Mouse (Mus musculus) heart, embryonic 14.5 days (tissue): ENCODE results near the gene Tlx1. TPM values are rescaled to one million over a fixed set of nuclear protein-coding genes. Genes with fewer than 3 reads are reported as not detected.

Experiments used
- ATAC-seq: fragments of 200-750 bp; cut with Nextera tagmentation; 2 replicates; pipeline ENCODE4 v1.8.0; 2017; ENCODE audit warnings: low read depth, moderate TSS enrichment; ENCODE audit not compliant: insufficient number of reproducible peaks, insufficient read depth, low FRiP score
- H3K27ac ChIP-seq, 2 experiments: fragments of 200-500 bp in 1 of 2; fragments of 300-500 bp in 1 of 2; sonication (generic) in 1 of 2; replicated peaks in 1 of 2; 2 replicates each; pipeline ENCODE4 v1.5.1; 2012 to 2014; ENCODE audit warnings: low read depth in 2 of 2, low read length in 2 of 2, control low read depth in 1 of 2, mild to moderate bottlenecking in 1 of 2, mixed read lengths in 1 of 2; ENCODE audit not compliant: control insufficient read depth in 1 of 2, insufficient read depth in 1 of 2
- H3K27me3 ChIP-seq: fragments of 300-500 bp; sonication (generic); 2 replicates; pipeline ENCODE4 v1.6.1; 2014; ENCODE audit warnings: mild to moderate bottlenecking, low read length, control low read depth; ENCODE audit not compliant: control insufficient read depth, insufficient read depth
- H3K36me3 ChIP-seq: fragments of 300-500 bp; sonication (generic); 2 replicates; pipeline ENCODE4 v1.6.1; 2014; ENCODE audit warnings: mild to moderate bottlenecking, control low read depth, low read length, mixed read lengths; ENCODE audit not compliant: control insufficient read depth, insufficient read depth
- H3K4me1 ChIP-seq, 2 experiments: fragments of 200-500 bp in 1 of 2; fragments of 300-500 bp in 1 of 2; sonication (generic) in 1 of 2; 2 replicates each; pipeline ENCODE4 v1.6.1; 2012 to 2014; ENCODE audit warnings: low read length in 2 of 2, control low read depth in 1 of 2, mixed read lengths in 1 of 2; ENCODE audit not compliant: control insufficient read depth in 2 of 2, insufficient read depth in 2 of 2
- H3K4me2 ChIP-seq: fragments of 300-500 bp; sonication (generic); 2 replicates; pipeline ENCODE4 v1.6.1; 2014; ENCODE audit warnings: mild to moderate bottlenecking, low read length
- H3K4me3 ChIP-seq, 2 experiments: fragments of 200-500 bp in 1 of 2; fragments of 300-500 bp in 1 of 2; sonication (generic) in 1 of 2; 2 replicates each; pipeline ENCODE4 v1.5.1; 2012 to 2014; ENCODE audit warnings: low read length in 2 of 2, mild to moderate bottlenecking in 2 of 2, control low read depth in 1 of 2, low read depth in 1 of 2, moderate library complexity in 1 of 2; ENCODE audit not compliant: control insufficient read depth in 1 of 2, insufficient read depth in 1 of 2
- H3K9ac ChIP-seq: fragments of 300-500 bp; sonication (generic); 2 replicates; pipeline ENCODE4 v1.6.1; 2014; ENCODE audit warnings: mild to moderate bottlenecking, low read length
- H3K9me3 ChIP-seq: fragments of 300-500 bp; sonication (generic); 2 replicates; pipeline ENCODE4 v1.6.1; 2016; ENCODE audit warnings: low read length, control low read depth; ENCODE audit not compliant: control insufficient read depth
- WGBS: fragments of 180-500 bp; shearing (Covaris S2); extraction: QIAGEN DNeasy Blood & Tissue Kit; methylation state at CpG from one replicate; pipeline ENCODE4 v1.1.7; 2014; 5-methylcytosine and 5-hydroxymethylcytosine counted together
- polyA plus RNA-seq: library from polyadenylated mRNA; unstranded; fragments of >200 nt; fragmentation: Nextera tagmentation; extraction: Ambion mirVana; gene quantifications from 2 replicates; pipeline ENCODE4 v1.2.1, GENCODE M21; 2014

Tlx1 gene
- polyA plus RNA-seq, 1 experiment from 2014 or later: 0.22 TPM

DNA sequence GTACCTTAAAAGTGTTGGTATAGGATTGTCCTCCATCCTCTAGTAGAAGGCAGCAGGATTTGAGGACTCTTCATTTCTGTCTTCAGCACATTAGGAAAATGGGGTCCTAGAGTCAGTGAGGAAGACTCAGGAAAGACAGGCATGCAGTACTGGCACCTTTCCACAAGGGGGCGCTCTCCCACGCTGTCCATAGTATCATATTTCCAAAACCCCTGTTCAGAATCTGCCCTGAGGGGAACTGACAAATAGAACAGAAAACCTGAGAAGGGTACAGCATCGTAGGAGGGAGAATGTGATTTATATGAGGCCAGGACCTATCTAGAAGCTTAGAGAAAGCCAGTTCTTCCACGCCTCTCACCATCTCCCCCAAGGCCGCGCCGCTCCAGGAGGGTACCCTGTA is 24.3 kb downstream of the Tlx1 start:
- no peak overlapping the region for H3K9ac ChIP-seq
- no peak overlapping the region for H3K4me3 ChIP-seq
- H3K36me3 ChIP-seq: no peaks in the 10 kb centered on the region
- H3K4me1 ChIP-seq: no peaks in the 10 kb centered on the region
- H3K9me3 ChIP-seq: no peaks in the 10 kb centered on the region
- 60% methylated on average over 7 of the region's 7 CpGs for WGBS
- peaks cover 16% of the 10 kb centered on the region for H3K27me3 ChIP-seq
- no peak for ATAC-seq
- H3K4me2 ChIP-seq: no peak overlapping the region
- no peak overlapping the region for H3K27ac ChIP-seq

DNA sequence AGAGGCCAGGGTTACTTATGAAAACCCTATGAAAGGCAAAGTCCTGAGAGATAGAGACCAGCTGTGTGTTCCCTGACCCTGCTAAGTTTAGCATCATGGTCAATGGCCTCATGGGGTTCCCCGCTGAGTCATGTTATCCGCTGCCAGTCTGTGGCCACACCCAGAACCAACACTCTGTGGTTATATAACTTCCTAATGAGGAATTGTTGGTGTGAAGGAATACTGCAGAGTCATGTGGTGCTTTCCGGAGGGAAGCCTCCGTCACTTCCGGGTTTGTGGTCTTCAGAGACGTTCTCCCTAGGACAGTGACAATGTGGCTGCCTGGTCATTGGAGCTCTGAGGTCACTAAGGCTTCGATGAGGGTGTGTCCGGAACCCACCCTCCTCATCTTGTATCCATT is 25.8 kb downstream of the Tlx1 start:
- H3K9ac ChIP-seq: no peak overlapping the region
- no peaks in the 10 kb centered on the region for H3K4me1 ChIP-seq
- no peak overlapping the region for H3K4me2 ChIP-seq
- no peaks in the 10 kb centered on the region for H3K9me3 ChIP-seq
- WGBS: 63% methylated on average over 8 of the region's 8 CpGs
- no peak overlapping the region for H3K27ac ChIP-seq
- ATAC-seq: no peak
- H3K36me3 ChIP-seq: no peaks in the 10 kb centered on the region
- peaks cover 4% of the 10 kb centered on the region; the same call in 1 of the 2 replicates for H3K27me3 ChIP-seq
- no peak overlapping the region for H3K4me3 ChIP-seq

DNA sequence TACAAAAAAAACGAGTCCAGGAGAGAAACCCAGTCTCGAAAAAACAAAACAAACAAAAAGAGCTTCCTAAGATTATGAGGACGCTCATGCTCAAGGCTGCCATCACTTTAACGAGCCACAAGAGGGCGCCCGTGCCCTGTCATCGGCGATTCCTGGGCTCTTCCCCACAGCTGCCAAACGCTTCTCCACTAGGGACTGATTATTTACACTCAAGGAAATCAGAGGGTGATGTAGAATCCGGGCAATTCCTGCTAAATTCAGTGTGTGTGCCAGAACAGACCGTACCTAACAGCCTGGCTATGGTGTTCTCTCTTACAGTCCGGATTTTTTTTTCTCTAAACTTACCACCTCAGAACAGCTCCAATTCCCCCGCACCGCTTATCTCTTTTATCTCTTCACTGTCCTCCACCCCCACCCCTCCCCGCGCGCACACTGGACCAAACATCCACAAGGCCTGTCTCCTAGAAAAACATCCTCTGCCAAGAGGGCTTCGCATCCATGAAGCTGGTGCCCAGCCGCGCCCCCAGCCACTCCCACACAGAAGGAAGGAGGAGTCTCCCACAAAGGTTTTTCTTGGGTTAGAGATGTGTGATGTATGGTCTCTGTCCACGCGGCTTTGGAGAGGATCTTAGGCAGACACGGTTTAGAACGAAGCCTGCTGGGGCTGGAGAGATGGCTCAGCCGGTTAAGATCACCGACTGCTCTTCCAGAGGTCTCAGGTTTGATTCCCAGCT is 26.7 kb downstream of the Tlx1 start:
- Histone ChIP-seq H3K36me3 (no peaks in the 10 kb centered on the region), H3K27ac (no peak overlapping the region), H3K4me3 (no peak overlapping the region), H3K4me2 (peak overlapping the region; percentile 47), H3K9me3 (no peaks in the 10 kb centered on the region), H3K4me1 (no peaks in the 10 kb centered on the region), H3K9ac (no peak overlapping the region), H3K27me3 (no peaks in the 10 kb centered on the region; the same call in 1 of the 2 replicates)
- 18% methylated on average over 26 of the region's 26 CpGs for WGBS
- no peak for ATAC-seq

DNA sequence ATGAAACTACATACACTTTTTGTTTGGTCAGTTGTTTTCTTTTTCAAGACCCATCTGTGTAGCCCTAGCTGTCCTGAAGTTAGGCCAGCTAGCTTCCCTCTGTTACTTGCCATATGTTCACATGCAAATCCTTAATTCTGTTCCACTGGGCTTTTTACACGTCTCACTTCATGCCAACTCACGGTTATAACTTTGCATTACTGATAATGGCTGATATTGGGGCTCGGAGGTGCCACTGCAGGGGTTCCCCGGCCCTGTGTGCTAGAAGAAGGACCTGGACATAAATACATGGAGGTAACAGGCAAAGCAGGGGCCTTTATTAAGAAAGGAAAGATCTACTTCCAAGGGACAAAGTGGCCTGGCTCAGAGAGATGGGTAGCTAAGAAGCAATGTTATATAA is 29.0 kb downstream of the Tlx1 start:
- Histone ChIP-seq H3K4me3 (no peak overlapping the region), H3K36me3 (no peaks in the 10 kb centered on the region), H3K9ac (no peak overlapping the region), H3K4me2 (no peak overlapping the region), H3K27ac (no peak overlapping the region), H3K4me1 (no peaks in the 10 kb centered on the region), H3K9me3 (no peaks in the 10 kb centered on the region), H3K27me3 (no peaks in the 10 kb centered on the region; the same call in 1 of the 2 replicates)
- WGBS: 85% methylated on average over 4 of the region's 4 CpGs
- no peak for ATAC-seq

DNA sequence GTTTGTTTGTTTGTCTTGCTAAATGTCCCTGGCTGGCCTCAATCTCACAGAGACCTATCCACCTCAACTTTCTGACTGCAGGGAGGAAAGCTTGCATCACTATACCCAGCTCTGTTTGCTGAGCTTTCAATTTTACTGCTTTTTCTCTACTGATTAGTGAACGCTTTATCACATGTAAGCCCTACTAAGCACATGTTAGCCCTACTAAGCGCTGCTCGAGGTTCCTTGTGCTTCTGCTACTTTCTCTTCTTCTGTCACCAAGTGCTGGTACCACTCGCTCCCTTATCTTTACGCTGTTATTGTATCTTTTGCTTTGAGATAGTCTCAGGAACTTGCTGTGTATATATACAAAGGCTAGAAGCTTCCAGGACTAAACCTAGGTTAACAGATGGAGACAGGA is 30.0 kb downstream of the Tlx1 start:
- Histone ChIP-seq H3K36me3 (no peaks in the 10 kb centered on the region), H3K4me3 (no peak overlapping the region), H3K27me3 (no peaks in the 10 kb centered on the region; the same call in 1 of the 2 replicates), H3K27ac (no peak overlapping the region), H3K9me3 (no peaks in the 10 kb centered on the region), H3K9ac (no peak overlapping the region), H3K4me1 (no peaks in the 10 kb centered on the region), H3K4me2 (no peak overlapping the region)
- WGBS: 76% methylated on average over 5 of the region's 5 CpGs
- no peak for ATAC-seq

DNA sequence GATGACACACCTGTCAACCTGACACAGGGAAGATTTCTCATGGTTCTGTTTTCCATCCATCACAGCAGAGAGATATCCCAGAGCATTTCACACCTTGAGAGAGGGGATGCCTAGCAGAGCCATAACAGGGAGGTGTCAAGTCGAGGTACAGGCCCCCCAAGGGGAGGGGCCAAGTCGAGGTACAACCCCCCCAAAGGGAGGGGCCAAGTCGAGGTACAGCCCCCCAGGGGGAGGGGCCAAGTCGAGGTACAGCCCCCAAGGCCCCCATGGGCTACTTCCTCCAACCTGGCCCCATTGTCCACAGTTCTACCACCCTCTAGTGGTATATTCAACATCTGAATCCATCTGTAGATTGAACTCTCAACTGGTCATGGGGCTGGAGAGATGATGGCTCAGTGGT is 44.2 kb downstream of the Tlx1 start:
- Histone ChIP-seq H3K36me3 (no peaks in the 10 kb centered on the region), H3K4me3 (no peak overlapping the region), H3K9ac (no peak overlapping the region), H3K27ac (no peak overlapping the region), H3K27me3 (no peaks in the 10 kb centered on the region), H3K9me3 (peaks cover 12% of the 10 kb centered on the region), H3K4me1 (no peaks in the 10 kb centered on the region), H3K4me2 (no peak overlapping the region)
- no peak for ATAC-seq
- 26% methylated on average over 4 of the region's 4 CpGs for WGBS

DNA sequence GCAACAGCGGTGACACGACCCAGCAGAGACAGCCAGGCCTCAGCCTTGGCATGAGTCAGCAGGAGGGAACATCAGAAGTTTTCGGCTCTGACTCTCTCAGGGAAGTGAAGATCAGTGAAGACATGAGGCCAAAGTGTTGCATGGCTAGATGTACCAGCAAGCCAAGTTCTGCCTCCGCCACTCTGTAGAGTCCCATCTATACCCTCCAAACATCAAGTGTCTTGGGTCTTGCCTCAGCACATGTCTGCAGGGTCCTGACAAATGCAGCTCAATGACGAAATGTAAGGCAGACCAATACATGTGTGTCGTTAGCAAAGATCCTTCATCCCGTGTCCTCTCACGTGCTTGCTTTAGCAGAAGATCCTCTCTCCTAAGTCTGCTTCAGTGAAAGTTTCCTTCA is 46.5 kb downstream of the Tlx1 start:
- Histone ChIP-seq H3K4me1 (no peaks in the 10 kb centered on the region), H3K27me3 (no peaks in the 10 kb centered on the region), H3K36me3 (no peaks in the 10 kb centered on the region), H3K9ac (no peak overlapping the region), H3K27ac (no peak overlapping the region), H3K4me3 (no peak overlapping the region), H3K4me2 (no peak overlapping the region), H3K9me3 (peaks cover 12% of the 10 kb centered on the region)
- 84% methylated on average over 8 of the region's 8 CpGs for WGBS
- no peak for ATAC-seq
